Mouse (Mus musculus): Measurements from ENCODE around the gene Vrk2. TPM values are rescaled to one million over a fixed set of nuclear protein-coding genes. Genes with fewer than 3 reads are reported as not detected.

Vrk2 gene
- 20.8 and 23.4 TPM in 2 replicates for polyA plus RNA-seq (2014; fragmentation: Nextera tagmentation; extraction: Ambion mirVana)

DNA sequence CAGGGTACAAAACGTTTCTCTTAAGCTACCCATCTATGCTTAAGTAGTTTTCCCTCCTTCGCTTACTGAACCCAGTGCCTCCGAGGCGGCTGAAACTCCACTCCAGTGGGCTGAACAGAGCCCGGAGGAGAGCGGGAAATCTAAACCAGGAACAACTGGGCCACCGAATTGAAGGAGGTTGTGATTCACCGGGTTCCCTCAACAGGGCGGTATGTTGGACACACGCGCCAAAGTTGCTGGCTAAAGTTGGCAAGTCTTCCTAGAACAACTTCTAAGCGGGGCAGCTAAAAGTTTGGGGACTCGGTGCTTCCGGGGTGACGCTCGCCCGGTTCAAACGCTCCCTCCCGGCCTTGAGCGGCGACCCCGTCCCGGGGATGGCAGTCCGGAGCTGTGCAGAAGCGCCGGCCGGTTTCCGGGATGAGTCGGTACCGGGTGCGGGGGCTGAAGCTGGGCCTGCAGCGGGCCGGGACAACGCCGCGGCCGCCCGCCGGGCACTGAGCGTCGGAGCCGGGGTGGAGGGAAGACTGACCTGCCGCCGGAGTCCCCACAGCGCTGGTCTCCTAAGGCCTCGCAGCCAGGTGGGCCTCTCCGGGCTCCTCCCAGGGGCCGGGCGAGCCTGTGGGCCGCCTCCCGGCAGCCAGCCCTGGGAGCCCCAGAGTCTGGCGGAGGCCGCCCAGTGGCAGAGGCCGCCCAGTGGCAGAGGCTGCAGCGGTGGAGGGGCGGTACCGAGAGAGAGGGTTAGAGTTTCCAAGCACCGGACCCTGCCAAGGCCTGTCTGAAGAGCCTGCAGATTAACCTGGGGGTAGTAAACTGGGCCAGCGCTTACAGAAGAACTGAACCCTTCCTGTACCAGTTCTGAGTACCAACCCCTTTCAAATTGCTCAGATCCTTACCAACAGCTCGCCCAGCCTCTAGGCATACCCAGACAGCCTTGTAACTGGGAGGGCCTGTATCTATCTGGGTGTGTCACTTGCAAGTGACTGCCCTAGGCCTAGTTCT, at the start of gene Vrk2, which contains the start of gene Gm6899:
Vrk2 (minus strand) TSS at position 939 of the 999 bp plus-strand sequence.
Gm6899 (plus strand) TSS at position 181 of the 999 bp plus-strand sequence.
- under 1% methylated on average over 50 of the region's 60 CpGs for WGBS
- no peak within 1 kb of the TSS for H3K27ac ChIP-seq (ENCODE audit: low read depth, low read length)
- ATAC-seq (ENCODE audit: low FRiP score), result peak; percentile 98
- H3K27me3 ChIP-seq (ENCODE audit: control insufficient read depth, insufficient read depth, low read length), result no peaks in the 10 kb centered on the region
- no peaks in the 10 kb centered on the region for H3K4me1 ChIP-seq (replicated peaks; ENCODE audit: control insufficient read depth, insufficient read depth, low read length)
- peak within 1 kb of the TSS; percentile 76 for H3K9ac ChIP-seq (ENCODE audit: low read depth, low read length)
- H3K4me3 ChIP-seq (ENCODE audit: low read depth, low read length), result peak within 1 kb of the TSS; percentile 69
- DNase-seq (ENCODE audit: low spot score), result peak; percentile 83
- H3K4me2 ChIP-seq (replicated peaks; ENCODE audit: low read depth, low read length), result peak within 1 kb of the TSS; percentile 86
- H3K36me3 ChIP-seq (ENCODE audit: control insufficient read depth, insufficient read depth, low read length), result no peaks in the 10 kb centered on the region
- no peaks in the 10 kb centered on the region for H3K9me3 ChIP-seq (ENCODE audit: control insufficient read depth, low read length)

DNA sequence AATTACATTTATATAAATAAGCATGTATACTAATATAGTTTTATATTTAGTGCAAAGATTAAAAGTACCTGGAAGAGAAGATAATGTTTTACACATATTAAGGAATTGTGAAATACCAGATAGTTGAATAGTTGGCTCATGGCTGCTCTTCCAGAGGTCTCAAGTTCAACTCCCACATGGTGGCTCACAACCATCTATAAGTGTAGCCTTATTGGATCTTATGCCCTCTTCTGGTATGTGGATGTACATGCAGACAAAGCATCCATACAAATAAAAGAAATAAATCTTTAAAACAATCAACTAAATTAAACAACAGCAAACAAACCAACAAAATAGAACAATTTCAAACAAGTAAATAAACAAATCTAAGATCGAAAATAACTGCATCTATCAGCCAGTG, 48.3 kb upstream of the Vrk2 start:
- Histone ChIP-seq H3K4me3 (ENCODE audit: low read depth, low read length) (no peak overlapping the region), H3K9me3 (ENCODE audit: control insufficient read depth, low read length) (no peaks in the 10 kb centered on the region), H3K4me2 (replicated peaks; ENCODE audit: low read depth, low read length) (no peak overlapping the region), H3K36me3 (ENCODE audit: control insufficient read depth, insufficient read depth, low read length) (no peaks in the 10 kb centered on the region), H3K27ac (ENCODE audit: low read depth, low read length) (no peak overlapping the region), H3K27me3 (ENCODE audit: control insufficient read depth, insufficient read depth, low read length) (no peaks in the 10 kb centered on the region), H3K9ac (ENCODE audit: low read depth, low read length) (no peak overlapping the region), H3K4me1 (replicated peaks; ENCODE audit: control insufficient read depth, insufficient read depth, low read length) (no peaks in the 10 kb centered on the region)
- no peak for DNase-seq (ENCODE audit: low spot score)
- WGBS, result 89% methylated on average over 1 of the region's 1 CpGs
- ATAC-seq (ENCODE audit: low FRiP score), result no peak

DNA sequence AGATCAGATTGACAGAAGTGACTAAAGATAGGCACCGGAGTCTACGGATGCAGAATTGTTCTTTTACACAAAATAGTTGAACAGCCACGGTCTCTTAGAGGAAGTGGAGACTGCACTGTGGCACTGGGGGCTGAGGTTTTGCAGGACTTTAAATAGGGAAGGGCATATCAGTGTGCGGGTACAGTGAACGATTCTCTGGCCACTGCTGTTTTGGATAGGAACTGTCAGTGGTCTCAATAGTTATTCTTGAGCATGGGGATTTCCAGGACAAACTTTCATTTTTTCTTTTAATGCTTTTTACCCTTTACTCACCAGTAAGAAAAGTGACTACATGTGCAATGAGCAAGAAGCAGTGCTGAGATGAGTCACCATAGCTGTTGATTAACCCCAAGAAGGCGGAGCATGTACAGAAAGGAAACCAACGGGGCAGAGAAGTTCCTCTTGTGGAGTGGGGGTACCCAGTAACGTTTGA, 46.6 kb upstream of the Vrk2 start:
- WGBS, result 78% methylated on average over 8 of the region's 8 CpGs
- H3K9ac ChIP-seq (ENCODE audit: low read depth, low read length), result no peak overlapping the region
- H3K4me1 ChIP-seq (replicated peaks; ENCODE audit: control insufficient read depth, insufficient read depth, low read length), result no peaks in the 10 kb centered on the region
- H3K9me3 ChIP-seq (ENCODE audit: control insufficient read depth, low read length), result no peaks in the 10 kb centered on the region
- DNase-seq (ENCODE audit: low spot score) (no peak), ATAC-seq (ENCODE audit: low FRiP score) (no peak)
- H3K4me3 ChIP-seq (ENCODE audit: low read depth, low read length), result no peak overlapping the region
- H3K36me3 ChIP-seq (ENCODE audit: control insufficient read depth, insufficient read depth, low read length), result no peaks in the 10 kb centered on the region
- no peak overlapping the region for H3K4me2 ChIP-seq (replicated peaks; ENCODE audit: low read depth, low read length)
- H3K27me3 ChIP-seq (ENCODE audit: control insufficient read depth, insufficient read depth, low read length), result no peaks in the 10 kb centered on the region
- H3K27ac ChIP-seq (ENCODE audit: low read depth, low read length), result no peak overlapping the region

GRCm38 (mm10) chr11:26636239-26636638, 42.4 kb upstream of the Vrk2 start:
- WGBS, result 93% methylated on average over 1 of the region's 1 CpGs
- no peaks in the 10 kb centered on the region for H3K36me3 ChIP-seq (ENCODE audit: control insufficient read depth, insufficient read depth, low read length)
- H3K4me3 ChIP-seq (ENCODE audit: low read depth, low read length), result no peak overlapping the region
- no peak for ATAC-seq (ENCODE audit: low FRiP score)
- DNase-seq (ENCODE audit: low spot score), result no peak
- no peaks in the 10 kb centered on the region for H3K27me3 ChIP-seq (ENCODE audit: control insufficient read depth, insufficient read depth, low read length)
- H3K9me3 ChIP-seq (ENCODE audit: control insufficient read depth, low read length), result no peaks in the 10 kb centered on the region
- no peaks in the 10 kb centered on the region for H3K4me1 ChIP-seq (replicated peaks; ENCODE audit: control insufficient read depth, insufficient read depth, low read length)
- H3K4me2 ChIP-seq (replicated peaks; ENCODE audit: low read depth, low read length), result no peak overlapping the region
- H3K27ac ChIP-seq (ENCODE audit: low read depth, low read length), result no peak overlapping the region
- no peak overlapping the region for H3K9ac ChIP-seq (ENCODE audit: low read depth, low read length)

DNA sequence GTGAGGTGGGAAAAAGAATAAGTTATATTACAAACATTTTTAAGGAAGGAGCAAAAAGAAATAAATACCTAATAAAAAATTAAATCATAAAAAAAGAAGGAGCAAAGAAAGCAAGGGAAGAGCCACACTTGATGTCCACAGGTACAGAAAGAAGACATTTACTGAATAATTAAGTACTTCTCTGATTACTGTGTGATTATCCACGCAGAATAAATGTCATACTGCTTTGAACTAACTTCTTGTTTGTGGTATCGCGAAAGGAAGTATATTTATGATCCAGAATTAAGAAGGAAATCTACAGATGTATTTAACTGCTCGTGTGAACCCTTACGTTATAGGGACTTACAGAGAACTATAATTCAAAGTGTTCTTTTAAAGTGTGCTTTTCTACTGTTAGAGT, 28.9 kb upstream of the Vrk2 start:
- no peaks in the 10 kb centered on the region for H3K9me3 ChIP-seq (ENCODE audit: control insufficient read depth, low read length)
- ATAC-seq (ENCODE audit: low FRiP score) (no peak), DNase-seq (ENCODE audit: low spot score) (no peak)
- no peaks in the 10 kb centered on the region for H3K36me3 ChIP-seq (ENCODE audit: control insufficient read depth, insufficient read depth, low read length)
- no peaks in the 10 kb centered on the region for H3K27me3 ChIP-seq (ENCODE audit: control insufficient read depth, insufficient read depth, low read length)
- no peak overlapping the region for H3K4me2 ChIP-seq (replicated peaks; ENCODE audit: low read depth, low read length)
- 84% methylated on average over 5 of the region's 5 CpGs for WGBS
- H3K27ac ChIP-seq (ENCODE audit: low read depth, low read length), result no peak overlapping the region
- no peak overlapping the region for H3K4me3 ChIP-seq (ENCODE audit: low read depth, low read length)
- H3K9ac ChIP-seq (ENCODE audit: low read depth, low read length), result no peak overlapping the region
- no peaks in the 10 kb centered on the region for H3K4me1 ChIP-seq (replicated peaks; ENCODE audit: control insufficient read depth, insufficient read depth, low read length)

DNA sequence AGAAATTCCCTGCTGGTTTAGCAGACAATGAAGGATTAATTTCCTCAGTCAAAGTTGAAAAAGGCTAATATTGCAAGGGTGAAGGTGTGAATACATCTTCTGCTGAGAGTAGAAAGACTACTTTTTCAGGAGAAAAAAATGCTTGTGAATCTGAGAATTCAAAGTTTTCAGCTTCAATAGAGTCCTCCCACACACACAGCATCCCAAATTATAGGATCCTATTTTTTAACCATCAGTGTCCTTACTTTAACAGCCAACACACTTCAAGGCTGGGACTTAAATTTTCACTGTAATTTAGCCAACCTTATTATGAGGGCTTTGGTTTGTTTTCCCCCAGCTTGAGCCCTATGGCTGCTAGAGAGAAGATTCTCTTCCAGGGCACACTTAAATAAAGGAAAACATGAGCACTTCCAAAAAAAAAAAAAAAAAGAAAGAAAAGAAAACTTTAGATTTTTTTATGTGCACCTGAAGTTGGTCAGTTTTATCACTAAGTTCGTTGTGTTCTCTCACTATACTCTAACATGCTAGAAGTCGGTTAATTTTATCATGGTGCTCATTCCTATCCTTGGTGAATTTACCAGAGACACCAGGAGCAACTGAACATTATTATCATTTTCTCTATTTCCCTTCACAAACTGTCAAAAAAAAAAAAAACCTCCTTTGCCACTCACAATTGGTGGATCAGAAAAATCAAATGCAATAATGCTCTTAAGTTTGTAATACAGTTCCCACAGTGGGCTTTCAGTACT, 24.9 kb upstream of the Vrk2 start:
- 88% methylated on average over 2 of the region's 2 CpGs for WGBS
- Histone ChIP-seq H3K27me3 (ENCODE audit: control insufficient read depth, insufficient read depth, low read length) (no peaks in the 10 kb centered on the region), H3K9me3 (ENCODE audit: control insufficient read depth, low read length) (no peaks in the 10 kb centered on the region), H3K36me3 (ENCODE audit: control insufficient read depth, insufficient read depth, low read length) (no peaks in the 10 kb centered on the region), H3K27ac (ENCODE audit: low read depth, low read length) (no peak overlapping the region), H3K4me3 (ENCODE audit: low read depth, low read length) (no peak overlapping the region), H3K9ac (ENCODE audit: low read depth, low read length) (no peak overlapping the region), H3K4me1 (replicated peaks; ENCODE audit: control insufficient read depth, insufficient read depth, low read length) (no peaks in the 10 kb centered on the region), H3K4me2 (replicated peaks; ENCODE audit: low read depth, low read length) (no peak overlapping the region)
- ATAC-seq (ENCODE audit: low FRiP score) (no peak), DNase-seq (ENCODE audit: low spot score) (no peak)

- no peaks in the 10 kb centered on the region for H3K27me3 ChIP-seq (ENCODE audit: control insufficient read depth, insufficient read depth, low read length)
- no peak overlapping the region for H3K27ac ChIP-seq (ENCODE audit: low read depth, low read length)
- ATAC-seq (ENCODE audit: low FRiP score) (no peak), DNase-seq (ENCODE audit: low spot score) (no peak)
- H3K4me1 ChIP-seq (replicated peaks; ENCODE audit: control insufficient read depth, insufficient read depth, low read length), result no peaks in the 10 kb centered on the region
- 82% methylated on average over 10 of the region's 10 CpGs for WGBS
- H3K36me3 ChIP-seq (ENCODE audit: control insufficient read depth, insufficient read depth, low read length), result no peaks in the 10 kb centered on the region
- H3K9ac ChIP-seq (ENCODE audit: low read depth, low read length), result 0 out of 2 replicates have a peak overlapping the region, but pooled peaks have one; percentile 7
- no peak overlapping the region for H3K4me3 ChIP-seq (ENCODE audit: low read depth, low read length)
- no peaks in the 10 kb centered on the region for H3K9me3 ChIP-seq (ENCODE audit: control insufficient read depth, low read length)
- H3K4me2 ChIP-seq (replicated peaks; ENCODE audit: low read depth, low read length), result no peak overlapping the region
Observed at GRCm38 (mm10) chr11:26608795-26609194, 15.0 kb upstream of the Vrk2 start.

DNA sequence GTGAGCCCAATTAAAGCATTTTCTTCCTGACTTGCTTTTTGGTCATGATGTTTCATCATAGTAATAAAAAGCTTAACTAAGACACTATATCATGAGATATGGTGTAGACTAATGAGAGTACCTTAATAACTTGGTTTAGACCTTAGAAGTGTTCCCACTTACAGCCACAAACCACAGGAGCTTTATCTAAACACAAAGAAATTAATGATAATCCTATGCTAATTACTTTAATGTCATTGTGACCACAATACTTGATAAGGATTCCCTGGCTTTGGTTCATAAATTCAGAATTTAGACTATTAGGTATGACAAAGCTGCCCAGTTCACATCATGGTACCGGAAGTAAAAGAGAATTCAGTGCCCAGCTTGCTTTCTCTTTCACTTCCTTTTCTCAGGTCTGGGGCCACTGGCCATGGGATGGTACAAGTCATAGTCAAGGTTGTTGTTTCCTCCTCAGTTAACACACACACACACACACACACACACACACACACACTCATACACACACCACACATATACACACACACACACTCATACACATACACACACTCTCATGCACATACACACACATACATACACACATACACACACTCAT, 10.4 kb upstream of the Vrk2 start:
- no peaks in the 10 kb centered on the region for H3K4me1 ChIP-seq (replicated peaks; ENCODE audit: control insufficient read depth, insufficient read depth, low read length)
- ATAC-seq (ENCODE audit: low FRiP score) (no peak), DNase-seq (ENCODE audit: low spot score) (no peak)
- H3K4me3 ChIP-seq (ENCODE audit: low read depth, low read length), result no peak overlapping the region
- no peaks in the 10 kb centered on the region for H3K27me3 ChIP-seq (ENCODE audit: control insufficient read depth, insufficient read depth, low read length)
- H3K9ac ChIP-seq (ENCODE audit: low read depth, low read length), result no peak overlapping the region
- H3K9me3 ChIP-seq (ENCODE audit: control insufficient read depth, low read length), result no peaks in the 10 kb centered on the region
- no peak overlapping the region for H3K27ac ChIP-seq (ENCODE audit: low read depth, low read length)
- no peak overlapping the region for H3K4me2 ChIP-seq (replicated peaks; ENCODE audit: low read depth, low read length)
- WGBS, result 93% methylated on average over 1 of the region's 1 CpGs
- H3K36me3 ChIP-seq (ENCODE audit: control insufficient read depth, insufficient read depth, low read length), result no peaks in the 10 kb centered on the region

Data from hindbrain, embryonic 11.5 days (tissue).